Mouse (Mus musculus) monocyte, adult 5-6 weeks (primary cell): Measurements from ENCODE around the gene Gosr2. TPM values are rescaled to one million over a fixed set of nuclear protein-coding genes. Genes with fewer than 3 reads are reported as not detected.
A peak's percentile ranks its signal among the peaks of the same experiment; 100 is the strongest.

Experiments used
- ATAC-seq: fragments of 153-309, 156-312 bp; replicated peaks from 2 replicates; pipeline ENCODE4 v1.8.0; 2017; ENCODE audit warnings: mild to moderate bottlenecking; ENCODE audit not compliant: low TSS enrichment, insufficient number of reproducible peaks, severe bottlenecking, poor library complexity, low FRiP score
- total RNA-seq: library from RNA; stranded (forward); fragments of 200-1000, 200-491, 200-594 nt; gene quantifications from 3 replicates; pipeline ENCODE4 v1.2.3, GENCODE M21; 2017

Gene Gosr2
- total RNA-seq, 1 experiment from 2014 or later: 56.2 TPM

DNA sequence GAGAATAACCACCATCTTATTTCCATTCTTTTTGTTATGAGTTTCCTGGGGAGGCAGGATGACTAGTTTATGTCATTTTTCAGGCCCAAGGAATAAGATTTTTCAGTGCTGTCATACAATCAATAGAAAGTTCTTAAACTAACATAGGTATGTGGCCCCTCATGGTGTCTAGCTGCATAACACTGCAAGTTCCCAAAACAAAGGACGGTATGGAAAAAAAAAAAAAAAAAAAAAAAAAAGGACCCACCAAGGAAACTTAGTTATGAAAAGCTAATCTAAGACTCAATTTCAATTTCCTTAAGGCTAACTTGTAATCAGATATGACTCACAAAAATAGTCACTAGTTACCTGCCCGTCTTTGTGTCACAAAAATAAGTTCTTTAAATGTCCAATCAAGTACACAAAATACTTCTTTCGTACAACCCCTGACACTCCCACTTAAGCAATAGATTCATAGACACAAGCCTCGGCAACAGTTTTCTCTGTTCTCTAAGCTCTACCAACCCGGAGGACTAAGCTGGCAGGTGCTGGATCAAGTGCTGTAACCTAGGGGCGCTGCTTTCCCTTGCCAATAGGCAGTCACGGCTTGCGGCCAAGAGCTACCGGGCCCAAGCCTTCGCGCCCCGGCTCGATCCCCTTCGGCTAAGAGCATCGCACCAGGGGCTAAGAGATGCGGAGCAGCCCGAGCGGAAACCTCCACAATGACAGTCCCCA is 690 bp downstream of the Gosr2 start:
- peak; percentile 33 for ATAC-seq

DNA sequence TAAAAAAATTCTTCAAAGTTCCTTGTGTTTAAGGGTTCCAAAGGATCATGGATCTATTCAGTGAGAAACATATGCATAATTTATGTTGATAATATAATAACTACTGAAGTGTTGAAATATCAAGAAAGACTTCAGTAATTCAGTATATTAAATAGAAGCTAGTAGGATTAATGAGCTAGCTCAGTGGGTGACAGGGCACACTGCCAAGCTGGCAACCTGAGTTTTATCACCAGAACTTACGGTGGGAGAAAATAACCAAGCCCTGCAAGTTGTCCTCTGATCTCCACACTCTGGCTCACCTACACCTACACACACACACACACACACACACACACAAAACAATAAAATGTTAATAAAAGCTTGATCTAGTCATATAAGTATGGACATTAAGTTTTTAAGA is 4.5 kb downstream of the Gosr2 start:
- ATAC-seq: no peak

DNA sequence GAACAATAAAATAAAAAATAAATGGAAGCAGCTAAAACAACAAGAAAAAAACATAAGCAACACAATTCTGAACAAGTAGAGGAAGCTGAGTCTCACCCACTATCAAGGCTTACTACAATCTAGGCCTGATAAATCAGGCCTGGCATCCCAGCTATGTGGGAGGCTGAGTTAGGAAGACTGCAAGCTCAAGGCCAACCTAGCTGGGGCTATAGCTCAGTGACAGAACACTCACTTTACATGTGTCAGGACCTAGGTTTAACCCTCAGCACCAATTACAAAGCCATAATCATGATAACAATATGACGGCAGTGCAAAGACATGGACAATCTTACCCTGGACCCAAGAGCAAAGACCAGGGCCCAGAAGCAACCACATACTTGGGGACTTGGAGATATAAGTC is 6.7 kb downstream of the Gosr2 start:
- ATAC-seq: no peak

DNA sequence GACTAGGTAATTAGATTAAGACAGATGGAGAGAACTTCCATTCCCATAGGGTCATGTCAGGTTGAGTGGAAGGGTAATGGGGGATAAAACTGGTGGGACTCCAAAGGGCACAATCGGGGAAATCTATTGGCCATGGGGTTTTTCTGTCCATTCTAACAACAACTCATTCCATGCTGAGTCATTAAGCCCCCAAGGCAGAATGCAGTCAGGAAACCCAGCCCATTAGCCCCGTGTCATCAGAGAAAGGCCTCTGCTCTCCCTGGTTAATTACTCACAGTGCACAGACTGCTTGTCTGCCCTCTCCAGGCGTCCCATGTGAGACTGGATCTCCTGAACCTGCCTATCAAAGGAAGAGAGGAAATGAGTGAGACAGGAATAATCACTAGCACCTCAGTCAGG is 8.7 kb downstream of the Gosr2 start:
- no peak for ATAC-seq

DNA sequence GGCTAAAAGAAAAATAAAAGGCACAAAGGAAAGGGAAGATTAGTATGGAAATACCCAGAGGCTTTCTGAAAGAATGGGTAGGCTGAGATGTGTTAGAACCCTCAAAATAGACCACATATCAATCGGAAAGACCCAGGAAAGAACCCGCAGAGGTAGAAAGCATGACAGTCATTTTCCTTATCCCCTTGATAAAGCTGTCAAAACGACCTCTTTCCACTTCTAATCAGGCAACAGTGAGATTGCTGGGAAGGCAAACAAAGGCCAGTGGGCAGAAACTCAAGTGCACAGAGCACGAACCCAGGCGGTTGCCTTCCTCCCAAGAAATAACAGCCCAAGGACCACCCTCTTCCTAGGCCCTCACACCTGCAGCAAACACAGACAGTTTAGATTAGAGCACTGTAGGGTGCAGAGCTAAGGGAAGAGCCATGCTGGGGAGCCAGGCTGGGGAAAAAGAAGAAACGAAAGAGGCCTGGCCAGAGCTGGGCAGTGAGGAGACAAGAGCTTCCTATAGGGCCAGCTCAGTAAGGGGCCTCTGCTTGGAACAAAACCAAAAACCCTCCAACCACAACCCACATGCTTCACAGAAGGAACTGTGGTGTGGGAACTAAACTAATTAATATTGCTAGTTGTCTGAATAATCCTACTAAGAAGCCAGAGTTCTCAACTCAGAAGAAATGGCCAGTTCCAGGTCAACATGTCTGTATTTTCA is 9.3 kb downstream of the Gosr2 start:
- no peak; the same call in 1 of the 2 replicates for ATAC-seq

DNA sequence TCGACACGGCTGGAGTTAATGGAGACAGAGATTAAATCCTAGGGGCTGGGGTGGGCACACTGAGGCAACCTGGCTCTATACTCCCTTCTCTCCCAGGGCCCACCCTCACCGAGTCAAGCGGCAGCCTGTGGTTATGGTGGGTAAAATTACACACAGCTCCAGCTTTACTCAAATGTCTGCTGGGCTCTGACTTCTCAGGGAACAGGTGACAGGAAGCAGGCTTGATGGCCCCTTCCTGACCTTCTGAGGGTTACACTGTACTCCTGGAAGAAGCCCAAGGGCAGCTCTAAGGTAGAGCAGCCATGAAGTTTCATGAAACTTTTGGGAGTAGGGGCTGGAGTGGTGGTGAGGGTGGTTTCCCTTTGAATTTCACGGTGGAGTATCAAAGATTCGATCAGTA is 11.0 kb downstream of the Gosr2 start:
- ATAC-seq: no peak

DNA sequence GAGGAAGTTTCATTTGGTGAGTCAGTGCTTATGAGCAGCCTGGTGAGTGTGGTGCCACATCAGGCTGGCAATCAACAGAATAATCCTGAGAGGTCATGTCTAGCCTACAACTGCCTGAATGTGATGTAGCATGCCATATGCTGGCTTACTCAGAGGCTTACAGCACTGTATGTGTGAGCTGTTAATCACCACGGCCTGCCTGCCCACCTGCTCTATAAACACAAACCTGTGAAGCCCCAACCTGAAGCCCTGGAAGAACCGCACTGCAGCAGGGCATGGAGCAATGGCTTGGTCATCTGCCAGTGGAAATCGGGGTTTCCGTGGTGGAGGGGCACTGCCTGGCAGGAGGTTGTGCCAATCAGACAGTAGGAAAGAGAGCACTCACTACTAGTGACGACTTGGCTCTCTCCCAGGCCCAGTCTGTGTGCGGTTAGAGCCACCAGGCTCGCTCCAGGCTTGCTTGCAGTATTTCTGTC is 12.4 kb downstream of the Gosr2 start:
- ATAC-seq: no peak

DNA sequence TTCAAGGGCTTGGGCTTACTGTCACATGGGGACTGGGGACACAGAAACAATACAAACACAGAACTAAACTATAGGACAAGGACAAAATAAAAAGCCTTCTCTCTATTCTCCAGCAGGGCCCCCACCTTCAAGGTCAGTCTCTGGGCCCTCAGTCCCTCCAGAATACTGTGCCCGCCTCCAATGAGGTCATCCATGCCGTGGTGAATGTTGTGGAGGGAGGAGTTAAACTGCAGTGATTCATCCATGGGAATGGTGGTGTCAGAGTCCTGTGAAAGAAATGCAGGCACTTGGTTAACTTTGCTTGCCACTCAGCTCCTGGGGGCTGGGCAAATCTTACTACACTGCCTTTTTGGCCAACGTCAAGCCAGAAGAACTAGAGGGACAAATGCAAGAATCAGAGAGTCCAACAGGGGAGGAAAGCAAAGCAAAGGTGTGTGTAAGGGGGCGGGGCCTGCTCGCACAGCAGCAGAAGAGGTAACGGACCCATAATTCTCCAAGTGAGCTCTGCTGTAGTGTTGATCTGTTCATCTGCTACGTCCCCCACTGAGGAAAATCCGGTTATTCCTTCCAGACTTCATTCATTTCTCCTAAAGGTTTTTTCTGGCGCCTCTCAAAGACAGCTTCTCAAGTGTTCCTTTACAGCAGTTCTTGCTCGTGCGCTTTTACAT is 13.9 kb downstream of the Gosr2 start:
- no peak for ATAC-seq

DNA sequence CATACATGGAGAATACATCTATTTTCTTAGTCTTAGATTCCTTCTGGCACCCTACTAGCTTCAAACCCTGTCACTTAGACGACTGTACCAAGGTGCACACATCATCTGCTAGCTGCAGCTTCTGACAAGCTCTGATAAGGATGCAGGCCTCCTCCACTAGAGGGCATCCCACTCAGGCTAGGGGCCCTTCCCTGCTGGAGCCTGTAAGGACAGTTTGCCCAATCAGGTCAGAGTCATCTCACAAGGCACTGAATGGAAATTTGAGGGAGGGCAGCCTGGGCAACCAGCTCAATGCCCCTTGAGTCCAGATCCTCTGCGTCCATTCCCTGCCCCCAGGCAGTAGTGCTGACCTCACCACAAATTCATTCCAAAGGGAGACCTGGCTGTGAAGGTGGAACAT is 20.7 kb downstream of the Gosr2 start:
- ATAC-seq: peak; percentile 25; the same call in 1 of the 2 replicates

DNA sequence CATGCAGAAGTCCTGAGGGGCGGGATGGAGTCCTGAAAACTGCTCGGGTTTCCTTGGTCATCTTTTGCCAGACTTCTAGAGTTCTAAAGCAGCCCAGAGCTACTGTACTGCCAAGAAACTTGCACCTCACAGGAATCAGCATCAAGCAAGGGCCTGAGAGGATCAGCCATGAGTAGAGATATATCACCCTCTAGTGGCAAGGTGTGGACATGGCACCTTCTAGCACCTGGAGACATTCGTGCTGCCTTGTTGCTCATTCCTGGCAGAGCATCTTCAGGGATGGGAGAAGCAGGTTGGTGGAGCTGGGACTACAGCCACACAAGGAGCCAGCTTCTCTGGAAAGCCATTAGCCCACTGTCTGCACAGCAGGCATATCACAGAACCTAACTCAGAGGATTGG is 22.1 kb downstream of the Gosr2 start:
- peak; percentile 65 for ATAC-seq

DNA sequence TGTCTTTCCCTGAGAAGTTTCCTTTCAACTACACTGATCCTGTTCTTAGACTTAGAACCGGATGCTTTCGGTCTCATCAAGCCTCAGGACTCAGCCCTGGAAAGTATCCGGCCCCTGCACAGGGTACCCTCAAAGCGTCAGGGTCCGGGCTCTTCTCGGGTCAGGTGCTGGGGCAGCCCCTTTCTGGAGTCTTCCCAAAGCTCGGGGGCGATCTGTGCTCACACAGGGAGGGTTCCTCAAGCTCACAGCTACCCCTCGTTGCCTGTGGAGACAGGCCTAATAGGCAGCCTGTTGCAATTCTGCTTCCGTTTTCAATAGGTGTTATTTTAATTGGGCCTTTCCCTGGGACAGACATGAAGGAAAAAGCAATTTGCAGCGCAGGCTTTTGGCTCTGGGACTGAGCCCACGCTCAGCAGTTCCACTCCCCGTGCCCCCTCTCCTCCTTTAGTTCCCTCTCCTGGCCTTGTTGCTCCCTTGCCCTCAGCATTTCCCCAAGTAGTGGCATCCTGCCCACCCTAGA is 30.7 kb downstream of the Gosr2 start:
- ATAC-seq: no peak

DNA sequence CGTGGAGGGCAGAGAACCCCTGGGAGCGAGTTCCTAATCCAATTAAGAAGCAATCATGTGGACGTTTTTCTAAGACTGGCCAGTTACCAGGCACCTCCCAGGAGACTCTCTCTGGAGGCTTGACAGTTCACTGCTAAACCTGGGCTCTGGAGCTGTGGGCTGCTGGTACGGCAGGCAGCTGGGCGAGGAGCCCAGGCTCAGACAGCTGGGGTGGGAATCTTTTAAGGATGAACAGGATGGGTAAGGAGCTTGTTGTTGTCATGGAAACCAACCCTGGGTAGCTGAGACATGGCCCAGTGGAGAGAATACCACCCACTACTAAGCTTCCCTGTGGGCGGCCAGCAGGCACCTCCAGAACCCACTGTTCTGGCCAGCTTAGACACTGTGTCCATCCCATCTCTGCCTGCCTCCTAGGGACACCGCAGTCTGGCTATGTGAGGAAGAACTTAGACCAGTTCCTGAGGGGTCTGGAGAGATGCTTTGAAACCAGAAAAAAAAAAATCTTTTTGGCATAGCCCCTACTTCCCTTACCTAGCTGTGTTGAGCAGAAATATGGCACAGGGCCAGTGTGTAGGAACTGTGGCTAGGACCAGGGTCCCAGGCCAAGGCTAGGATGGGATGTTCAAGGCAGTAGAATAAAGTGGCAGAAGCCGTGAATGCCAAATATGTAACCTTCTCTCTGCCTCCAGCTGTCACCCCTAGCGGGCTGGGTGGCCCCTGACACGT is 31.4 kb downstream of the Gosr2 start:
- no peak for ATAC-seq

DNA sequence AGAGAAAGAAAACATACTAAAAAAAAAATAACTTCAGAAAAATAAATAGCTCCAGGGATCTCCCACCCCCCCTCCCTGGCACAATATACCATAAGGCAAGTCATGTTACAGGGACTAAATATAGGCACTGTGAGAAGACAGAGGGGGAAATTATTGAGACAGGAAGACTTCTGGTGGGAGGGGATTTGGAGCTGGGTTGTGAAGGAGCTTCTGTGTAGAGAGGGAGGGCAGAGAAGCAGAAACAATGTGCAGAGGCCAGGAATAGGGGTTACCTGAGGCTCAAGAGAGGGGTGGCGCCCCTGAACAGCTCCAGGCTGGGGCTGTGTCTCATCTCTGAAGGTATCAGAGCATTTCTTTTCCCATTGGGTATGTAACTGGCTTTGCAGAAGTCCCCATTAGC is 32.0 kb downstream of the Gosr2 start:
- no peak for ATAC-seq

DNA sequence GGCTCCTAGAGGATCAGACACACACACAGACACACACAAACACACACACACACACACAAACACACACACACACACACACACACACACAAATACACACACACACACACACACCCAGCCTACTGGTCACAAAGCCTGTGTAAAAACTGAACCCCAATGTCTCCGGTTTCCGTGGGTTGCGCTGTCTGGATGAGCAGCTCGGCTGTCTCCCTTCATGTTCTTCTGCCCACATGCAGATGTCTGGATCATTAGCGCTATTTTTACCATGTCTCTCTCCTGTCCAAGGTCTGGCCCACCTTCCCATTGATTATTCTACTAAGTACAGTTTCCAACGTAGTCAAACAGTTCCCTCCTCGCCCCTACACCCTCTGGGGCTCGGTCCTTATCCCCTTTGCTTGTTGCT is 34.6 kb downstream of the Gosr2 start:
- ATAC-seq: no peak

DNA sequence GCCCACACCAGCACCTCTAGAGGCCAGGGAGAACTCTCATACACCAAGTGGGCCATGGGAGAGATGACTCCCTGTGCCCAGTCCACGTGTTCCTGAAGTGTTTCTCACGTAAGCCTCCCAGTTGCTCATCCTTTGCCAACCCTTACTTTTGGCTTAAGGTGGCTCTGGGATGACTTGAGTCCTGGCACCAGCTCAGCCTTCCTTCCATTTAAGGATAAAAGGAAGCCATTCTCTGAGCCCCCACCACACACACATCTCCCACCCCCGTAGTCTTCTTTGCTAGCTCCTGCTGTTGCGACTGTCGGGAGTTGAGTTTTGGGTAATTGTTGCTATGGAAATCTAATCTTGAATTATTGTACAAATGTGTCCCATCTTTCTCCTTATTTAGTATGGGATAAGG is 35.2 kb downstream of the Gosr2 start:
- no peak for ATAC-seq

DNA sequence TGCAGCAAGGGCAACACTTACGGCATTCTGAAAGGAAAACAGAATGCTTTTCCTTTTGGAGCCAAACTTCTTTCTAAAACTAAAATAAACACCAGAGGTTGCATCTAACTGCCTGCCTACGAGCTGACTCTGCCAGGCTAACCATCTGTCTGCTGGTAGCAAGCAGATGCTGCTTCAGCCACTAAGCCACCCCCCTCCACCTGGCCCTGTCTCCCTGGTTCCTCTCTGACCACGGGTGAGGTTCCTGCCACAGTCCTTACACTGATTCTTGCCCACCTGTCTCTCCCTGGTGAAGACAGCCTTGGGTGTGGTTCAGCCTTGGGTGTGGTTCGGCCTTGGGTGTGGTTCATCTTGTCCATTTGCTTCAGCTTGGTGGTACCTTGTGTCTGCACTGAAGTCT is 35.8 kb downstream of the Gosr2 start:
- ATAC-seq: no peak

DNA sequence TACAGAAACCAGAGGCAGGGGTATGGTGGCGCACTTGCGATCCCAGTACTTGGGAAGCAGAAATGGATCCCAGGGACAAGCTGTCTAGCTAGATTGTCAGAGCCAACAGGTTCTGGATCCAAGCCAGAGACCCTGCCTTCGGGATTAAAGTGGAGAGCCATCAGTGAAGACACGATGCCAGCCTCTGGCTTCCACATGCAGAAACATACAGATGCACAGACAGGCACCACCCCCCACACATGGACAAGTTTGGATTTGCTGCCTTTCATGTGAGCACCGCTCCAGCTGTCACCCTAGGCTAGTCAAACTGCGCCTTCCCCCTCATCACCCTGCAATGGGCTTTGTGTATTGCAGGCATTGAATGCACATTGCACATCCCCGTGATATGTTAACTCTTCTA is 39.5 kb downstream of the Gosr2 start:
- ATAC-seq: no peak

DNA sequence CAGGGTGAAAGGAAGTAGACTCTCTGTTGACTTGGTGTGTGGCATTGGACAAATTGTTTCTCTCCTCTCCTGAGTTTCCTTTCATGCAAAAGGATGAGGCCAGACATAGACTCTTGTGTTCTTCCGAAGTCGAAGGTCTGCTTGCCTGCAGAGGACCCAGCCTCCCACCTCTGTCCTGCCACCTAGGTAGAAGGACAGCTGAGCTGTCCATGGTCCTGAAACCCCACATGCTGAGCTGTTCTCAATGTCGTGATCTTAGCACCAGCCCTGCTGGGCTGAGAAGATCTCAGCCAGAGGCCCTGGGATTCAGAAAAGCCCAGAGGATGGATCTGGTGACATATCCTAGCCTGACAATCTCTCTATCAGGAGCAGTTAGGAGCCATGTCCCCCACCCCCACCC is 41.2 kb downstream of the Gosr2 start:
- no peak for ATAC-seq

DNA sequence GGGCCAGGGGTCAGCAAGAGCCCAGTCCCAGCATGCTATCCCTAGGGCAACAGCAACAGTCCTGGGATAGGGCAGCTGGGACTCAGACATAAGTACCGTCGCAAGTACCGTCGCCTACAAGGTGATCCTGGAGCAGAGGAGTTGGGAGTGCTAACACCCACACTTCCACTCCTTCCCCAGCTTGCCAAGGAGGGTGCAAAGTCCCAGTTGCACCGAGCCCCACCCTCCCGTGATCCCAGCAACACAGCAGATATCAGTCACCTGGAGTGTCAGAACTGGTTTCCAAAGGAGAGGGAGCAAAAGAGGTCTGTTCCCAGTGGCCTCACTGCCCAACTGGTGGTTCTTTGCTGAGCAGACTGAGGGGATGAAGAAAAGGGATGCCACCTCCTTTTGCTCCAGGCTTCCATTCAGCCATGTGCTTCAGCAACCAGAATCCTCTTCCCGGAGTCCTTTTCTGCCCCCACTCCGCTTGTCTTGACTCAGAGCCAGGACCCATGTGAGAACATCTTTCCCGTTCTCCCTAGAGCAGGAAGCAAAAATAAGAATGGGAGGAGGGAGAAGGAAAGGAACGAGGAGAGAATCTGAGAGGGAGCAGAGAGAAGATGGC is 44.2 kb downstream of the Gosr2 start:
- ATAC-seq: no peak
